Mouse (Mus musculus) cortical plate, adult 2 months (tissue): ENCODE data around the gene Cntn4.

Experiments
- CTCF ChIP-seq: fragments of 200-500 bp; IDR thresholded peaks from 2 replicates; pipeline ENCODE4 v1.5.1; 2011; ENCODE audit warnings: mild to moderate bottlenecking, control low read depth, low read length; ENCODE audit not compliant: insufficient read depth; ENCODE audit errors: extremely low read depth
- POLR2A ChIP-seq: fragments of 200-500 bp; IDR thresholded peaks from 2 replicates; pipeline ENCODE4 v1.6.1; 2011; ENCODE audit warnings: mild to moderate bottlenecking, low read length, control low read depth; ENCODE audit not compliant: insufficient read depth; ENCODE audit errors: extremely low read depth

DNA sequence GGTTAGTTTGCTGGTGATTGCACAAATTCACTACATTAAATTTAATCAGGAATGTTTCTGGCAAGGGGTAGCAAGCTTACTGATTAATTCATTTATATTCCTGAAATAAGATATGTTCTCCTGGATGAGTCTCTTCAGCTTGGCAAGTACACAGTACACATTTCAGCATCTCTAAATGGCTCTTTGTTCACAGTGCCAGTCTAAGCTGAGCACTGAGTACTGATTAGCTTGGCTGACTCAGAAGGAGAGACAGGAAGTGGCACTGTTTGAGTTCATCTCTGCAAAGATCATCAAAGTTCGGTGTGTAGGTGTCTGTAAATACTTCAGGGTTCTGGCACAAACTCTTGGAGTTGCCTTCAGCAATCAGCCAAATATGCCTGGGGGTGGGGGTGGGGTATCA, 169.8 kb downstream of the Cntn4 start:
- TF ChIP-seq CTCF, result no peak
- no peak for TF ChIP-seq POLR2A
